Mouse (Mus musculus): ENCODE data around the gene Sox5. TPM values are rescaled to one million over a fixed set of nuclear protein-coding genes. Genes with fewer than 3 reads are reported as not detected.

Gene Sox5
- 1.0 to 4.1 TPM (median 2.6 TPM) in 4 replicates for total RNA-seq (2023)

DNA sequence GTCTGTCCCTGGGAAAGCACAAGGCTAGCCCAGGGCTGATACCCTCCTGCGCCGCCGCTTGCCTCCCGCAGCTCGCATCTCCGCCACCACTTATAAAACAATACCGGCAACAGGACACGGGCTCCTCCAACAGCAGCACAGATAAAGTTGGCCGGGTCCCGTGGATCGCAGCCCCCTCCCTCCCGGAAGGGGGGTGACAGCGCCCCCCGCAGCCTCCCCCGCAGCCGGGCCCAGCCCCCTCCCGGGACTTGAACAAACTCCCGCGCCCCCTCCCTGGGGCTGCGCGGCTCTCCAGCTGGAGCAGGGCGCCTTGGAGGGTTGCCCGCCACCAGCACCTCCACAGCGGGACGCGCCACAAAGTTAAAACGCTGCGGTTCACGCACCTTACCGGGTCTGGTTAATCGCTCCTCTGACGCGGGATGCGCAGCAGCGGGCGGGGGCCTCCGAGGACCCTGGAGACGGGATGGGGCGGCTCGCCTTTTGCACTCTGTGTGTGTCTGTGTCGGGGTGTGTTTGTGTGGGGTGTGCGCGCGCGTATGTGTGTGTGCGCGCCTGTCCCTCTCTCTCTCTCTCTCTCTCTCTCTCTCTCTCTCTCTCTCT is at the start of gene Sox5:
TSS of gene Sox5 (minus strand) at position 547 of the 600 bp plus-strand sequence.

Data from B cell, adult 62 days (primary cell).